Mouse (Mus musculus): ENCODE measurements around the gene Ucma.
"Not testable (repeated sequence)": the region's sequence is repeated elsewhere in the genome, so short reads cannot be mapped to it uniquely, and the experiment has no call there.

Gene Ucma

DNA sequence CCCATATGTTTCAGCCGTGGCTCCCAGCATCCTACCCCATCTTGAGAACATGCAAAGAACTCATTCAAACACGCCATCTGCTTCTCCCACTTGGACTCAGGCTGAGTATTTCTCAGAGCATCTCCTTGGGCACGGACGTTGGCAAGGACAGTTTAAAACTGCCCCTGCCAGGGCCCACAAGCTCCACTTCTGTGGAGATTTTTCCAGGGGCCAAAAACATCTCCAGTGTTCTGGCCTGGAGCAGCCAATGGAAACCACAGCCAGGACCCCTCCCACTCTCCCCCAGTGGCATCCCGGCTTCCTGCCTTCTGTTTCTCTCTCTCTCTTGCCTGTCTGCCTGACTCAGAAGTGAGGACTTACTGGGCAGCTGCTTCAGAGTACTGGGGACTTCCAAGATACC lies at the start of gene Ucma:
Gene Ucma (plus strand): TSS at position 316 of the 400 bp plus-strand sequence.
- no peak for DNase-seq (ENCODE audit: low spot score)

DNA sequence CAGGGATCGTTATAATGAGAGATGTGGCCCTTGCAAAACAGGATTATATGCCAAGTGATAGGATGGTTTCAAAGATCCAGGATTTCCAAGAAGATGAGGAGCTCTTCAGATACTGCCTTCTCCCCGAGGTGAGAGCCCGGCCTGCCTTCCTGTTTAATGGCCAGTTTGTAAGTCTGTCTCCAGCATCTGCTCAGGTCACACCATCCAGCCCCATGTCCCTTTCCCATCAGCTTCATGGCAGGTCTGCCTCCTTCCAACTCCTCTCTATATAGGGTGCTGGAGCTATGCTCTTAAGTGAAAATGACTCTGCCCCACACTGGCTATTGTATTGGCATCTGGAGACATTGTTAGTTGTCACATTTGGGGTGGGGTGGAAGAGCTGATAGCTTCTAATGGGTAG lies 48.5 kb upstream of the Ucma start:
- no peak for DNase-seq (ENCODE audit: low spot score)

DNA sequence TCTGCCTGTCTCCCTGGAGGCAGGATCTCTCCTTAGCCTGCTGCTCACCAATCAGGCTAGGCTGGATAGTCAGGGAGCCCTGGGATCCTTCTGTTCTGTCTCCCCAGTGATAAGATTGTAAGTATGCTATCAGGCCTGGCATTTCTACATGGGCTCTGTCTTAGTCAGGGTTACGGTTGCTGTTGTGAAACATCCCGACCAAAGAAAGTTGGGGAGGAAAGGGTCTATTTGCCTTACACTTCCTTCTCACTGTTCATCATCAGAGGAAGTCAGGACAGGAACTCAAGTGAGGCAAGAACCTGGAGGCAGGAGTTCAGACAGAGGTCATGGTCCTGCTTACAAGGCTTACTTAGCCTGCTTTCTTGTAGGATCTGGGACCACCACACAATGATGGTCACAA lies 46.7 kb upstream of the Ucma start:
- DNase-seq (ENCODE audit: low spot score): no peak

DNA sequence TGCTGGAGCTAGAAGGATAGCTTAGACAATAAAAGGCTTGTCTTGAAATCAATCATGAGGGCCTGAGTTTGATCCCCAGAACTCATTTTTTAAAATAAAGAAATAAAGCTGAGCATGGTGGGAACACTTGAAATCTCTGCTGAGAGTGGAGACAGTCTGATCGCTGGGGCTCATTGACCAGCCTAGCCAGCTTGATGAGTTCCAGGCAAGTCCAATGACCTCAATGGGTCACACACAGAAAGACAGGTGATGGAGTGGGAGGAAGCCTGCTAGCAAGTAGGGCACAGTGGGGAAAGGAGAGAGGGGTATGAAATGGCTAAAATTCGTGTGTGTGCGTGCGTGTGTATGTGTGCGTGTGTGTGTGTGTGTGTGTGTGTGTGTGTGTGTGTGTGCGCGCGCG lies 41.4 kb upstream of the Ucma start:
- DNase-seq (ENCODE audit: low spot score): no peak

DNA sequence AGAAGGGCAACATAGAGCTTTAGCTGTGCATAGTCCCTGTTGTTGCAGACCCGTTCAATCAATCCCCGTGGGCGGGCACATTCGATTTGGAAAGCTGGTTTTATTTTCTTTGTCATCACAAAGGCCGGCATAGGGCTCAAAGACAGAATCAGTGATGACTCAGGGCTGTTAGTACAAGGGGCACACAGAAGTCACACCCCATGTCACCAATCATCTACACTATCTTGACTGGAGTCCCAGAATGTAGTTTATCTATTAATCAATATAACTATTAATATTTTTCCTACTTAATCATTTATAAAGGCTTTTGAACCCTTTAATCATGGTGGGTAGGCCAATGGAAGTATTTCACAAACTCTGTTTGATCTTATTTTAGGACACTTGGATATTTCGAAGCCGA lies 38.0 kb upstream of the Ucma start:
- DNase-seq (ENCODE audit: low spot score): no peak

DNA sequence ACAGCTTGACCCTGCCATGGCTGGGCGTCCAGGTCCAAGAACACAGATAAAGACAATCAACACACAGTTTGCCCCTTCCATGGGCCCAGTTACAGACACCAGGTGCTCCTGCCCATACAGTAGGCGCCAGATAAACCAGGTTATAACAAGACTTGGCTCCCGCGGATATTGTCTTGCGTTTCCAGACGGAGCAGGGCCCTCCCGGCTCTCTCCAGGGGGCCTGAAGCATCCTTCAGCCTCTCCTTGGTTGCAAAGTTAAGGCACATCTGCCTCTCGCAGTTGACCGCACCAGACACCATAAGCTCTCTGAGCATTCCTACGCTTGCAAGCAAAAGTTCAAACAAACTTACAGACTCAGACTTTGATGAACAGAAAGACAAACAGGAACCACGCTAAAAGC lies 35.1 kb upstream of the Ucma start:
- DNase-seq (ENCODE audit: low spot score): no peak

DNA sequence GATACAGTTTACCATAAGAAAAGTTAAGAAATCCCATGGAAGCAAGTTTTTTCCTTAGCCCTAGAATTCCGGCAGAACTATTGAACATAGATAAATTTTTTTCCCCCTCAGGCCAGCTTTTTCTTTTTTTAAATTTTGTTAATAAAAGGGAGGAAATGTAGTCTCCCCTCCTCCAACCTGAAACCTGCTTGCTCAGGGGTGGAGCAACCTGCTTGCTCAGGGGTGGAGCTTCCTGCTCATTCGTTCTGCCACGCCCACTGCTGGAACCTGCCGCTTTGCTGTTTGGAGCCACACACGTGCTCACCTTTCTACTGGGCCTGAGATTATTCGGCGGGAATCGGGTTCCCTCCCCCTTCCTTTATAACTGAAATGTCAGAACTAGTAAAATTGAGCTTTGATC lies 26.2 kb upstream of the Ucma start:
- not testable (repeated sequence) for DNase-seq (ENCODE audit: low spot score)

DNA sequence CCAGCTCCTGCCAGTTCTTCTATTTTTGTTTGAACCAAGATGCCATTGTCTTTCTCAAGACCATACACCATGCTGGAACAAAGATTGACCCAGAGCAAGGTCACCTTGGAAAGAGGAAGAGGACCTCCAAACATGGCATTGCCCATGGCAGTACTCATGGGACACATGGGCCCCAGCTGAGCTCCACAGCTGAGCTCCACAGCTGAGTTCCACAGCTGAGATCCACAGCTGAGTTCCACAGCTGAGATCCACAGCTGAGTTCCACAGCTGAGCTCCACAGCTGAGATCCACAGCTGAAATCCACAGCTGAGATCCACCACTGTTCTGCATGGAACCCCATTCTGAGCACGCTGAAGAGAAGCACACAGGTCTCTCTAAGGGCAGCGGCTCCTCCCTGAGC lies 24.9 kb upstream of the Ucma start:
- no peak for DNase-seq (ENCODE audit: low spot score)

DNA sequence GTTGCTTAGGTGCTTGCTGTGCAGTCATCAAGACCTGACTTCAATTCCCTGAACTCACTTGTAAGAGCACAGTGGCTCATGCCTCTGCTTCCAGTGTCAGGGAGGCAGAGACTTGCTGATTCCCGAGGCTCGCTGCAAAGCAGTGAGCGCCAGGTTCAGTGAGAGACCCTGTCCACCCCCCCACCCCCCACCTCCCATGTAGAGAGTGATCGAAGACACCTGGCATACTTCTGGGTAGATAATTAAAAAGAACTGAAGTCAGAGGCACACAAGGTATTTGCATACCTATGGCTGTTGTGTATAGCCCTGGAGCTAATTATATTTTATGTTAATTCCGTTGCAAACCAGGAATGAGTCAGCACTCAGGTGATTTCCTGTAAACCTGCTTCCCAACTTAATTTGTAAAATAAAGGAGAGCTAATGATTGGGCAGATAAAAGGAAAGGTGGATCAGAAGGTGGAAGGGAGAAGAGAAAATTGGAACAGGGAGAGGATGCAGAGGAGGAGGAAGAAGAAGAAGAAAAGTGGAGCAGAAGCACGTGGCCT lies 21.6 kb upstream of the Ucma start:
- DNase-seq (ENCODE audit: low spot score): no peak

DNA sequence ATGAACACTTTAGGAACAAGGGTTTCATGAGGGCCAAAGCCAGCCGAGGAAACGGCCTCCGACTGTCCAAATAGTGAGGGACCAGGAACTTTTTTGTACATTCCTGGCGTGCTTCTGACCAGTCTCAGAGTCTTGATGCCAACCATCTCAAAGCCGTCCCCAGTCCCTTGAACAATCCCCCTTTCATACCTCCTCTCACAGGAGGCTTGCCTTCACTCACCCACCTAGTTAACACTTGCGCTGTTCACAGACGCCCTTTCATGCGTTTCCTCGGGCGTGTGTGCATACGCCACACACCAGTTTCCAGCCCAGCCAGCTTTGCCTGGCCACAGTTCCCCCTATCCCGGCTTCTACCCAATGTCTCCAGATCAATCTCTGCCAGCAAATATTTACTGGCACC lies 17.9 kb upstream of the Ucma start:
- no peak for DNase-seq (ENCODE audit: low spot score)

DNA sequence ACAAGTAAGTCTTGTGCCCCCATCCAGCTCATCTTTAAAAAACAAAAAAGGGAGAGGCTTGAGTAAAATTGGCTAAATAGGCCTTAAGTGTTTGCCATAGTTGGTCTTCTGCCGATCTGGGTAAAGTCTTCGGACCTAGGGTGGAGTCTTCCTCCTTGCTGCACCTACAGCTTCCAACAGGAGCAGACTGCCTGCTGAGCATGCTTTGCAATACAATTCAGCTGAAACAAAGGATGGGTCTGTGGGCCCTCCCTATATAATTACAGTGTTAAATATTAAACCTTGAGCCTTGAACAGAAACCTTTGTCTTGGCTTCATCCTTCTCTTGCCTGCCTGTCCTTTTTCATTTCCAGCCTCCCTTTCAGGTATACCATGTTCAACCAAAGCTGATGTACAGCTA lies 8.1 kb upstream of the Ucma start:
- no peak for DNase-seq (ENCODE audit: low spot score)

DNA sequence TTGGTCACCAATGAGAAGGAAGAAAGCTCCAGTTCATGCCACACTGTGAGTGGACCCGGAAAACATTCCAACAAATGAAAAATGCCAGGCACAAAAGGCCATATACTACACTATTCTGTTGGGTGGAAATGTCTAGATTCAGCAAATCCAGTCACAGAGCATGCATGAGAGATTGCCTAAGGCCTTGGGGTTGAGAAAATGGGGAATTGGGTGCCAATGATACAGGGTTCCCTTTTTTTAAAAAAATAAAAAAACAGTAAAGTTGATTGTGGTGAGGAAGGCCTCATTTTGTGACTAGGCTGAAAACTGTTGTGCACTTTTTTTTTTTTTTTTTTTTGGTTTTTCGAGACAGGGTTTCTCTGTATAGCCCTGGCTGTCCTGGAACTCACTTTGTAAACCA lies 6.8 kb upstream of the Ucma start:
- DNase-seq (ENCODE audit: low spot score): no peak

DNA sequence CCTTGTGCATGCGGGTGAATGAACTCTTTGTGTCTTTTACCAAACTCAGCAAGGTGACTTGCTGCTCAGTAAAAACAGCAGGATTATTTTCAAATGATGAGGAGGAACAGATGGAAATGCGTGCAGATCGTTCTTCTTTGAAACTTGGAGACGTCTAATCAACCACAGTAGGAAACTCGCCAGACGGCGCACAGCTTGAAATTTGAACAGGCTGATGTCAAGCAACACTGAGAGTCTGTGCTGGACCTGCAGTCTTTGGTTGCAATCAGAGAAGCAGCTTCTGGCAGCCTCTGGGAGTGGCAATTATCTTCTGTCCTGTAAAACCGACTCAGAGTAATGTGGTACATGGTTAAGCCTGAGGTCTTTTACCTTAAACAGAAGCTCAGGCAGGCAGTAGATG lies 2.2 kb downstream of the Ucma start:
- no peak for DNase-seq (ENCODE audit: low spot score)

DNA sequence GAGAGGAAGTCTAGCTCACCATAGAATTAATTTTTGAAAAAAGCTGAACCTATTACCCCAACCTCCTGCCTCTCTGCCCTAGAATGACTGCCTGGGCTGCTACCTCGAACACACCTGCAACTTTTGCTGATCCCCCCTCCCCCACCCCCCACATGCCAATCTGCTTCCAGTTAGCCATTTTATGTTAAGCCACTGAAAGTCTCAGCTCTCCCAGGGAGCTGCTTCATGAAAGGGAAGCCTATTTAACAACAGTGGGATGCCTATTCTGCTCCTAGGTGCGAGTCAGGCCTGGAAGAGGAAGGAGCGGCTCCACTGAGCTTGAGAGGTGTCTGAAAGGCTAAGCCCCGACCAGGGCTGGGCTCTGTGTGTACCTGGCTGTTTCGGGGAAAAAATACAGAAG lies 8.1 kb downstream of the Ucma start:
- no peak for DNase-seq (ENCODE audit: low spot score)

DNA sequence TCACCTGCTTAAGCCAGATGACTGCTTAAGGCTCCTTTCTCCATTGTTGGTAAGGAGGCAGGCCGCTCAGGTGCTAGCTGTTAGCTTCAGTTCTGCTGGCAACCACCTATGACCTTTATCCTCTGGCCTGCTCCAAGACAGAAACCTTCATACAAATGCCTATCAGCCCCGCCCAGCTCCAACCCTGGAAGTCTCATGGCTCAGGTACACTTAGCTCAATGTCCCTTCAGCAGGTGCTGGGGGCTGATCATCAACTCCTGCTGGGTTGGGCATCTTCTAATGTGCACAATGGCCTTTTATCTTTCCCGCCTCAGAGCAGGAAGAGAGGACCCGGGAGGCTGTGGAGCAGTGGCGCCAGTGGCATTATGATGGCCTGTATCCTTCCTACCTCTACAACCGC lies 9.1 kb downstream of the Ucma start:
- no peak for DNase-seq (ENCODE audit: low spot score)

DNA sequence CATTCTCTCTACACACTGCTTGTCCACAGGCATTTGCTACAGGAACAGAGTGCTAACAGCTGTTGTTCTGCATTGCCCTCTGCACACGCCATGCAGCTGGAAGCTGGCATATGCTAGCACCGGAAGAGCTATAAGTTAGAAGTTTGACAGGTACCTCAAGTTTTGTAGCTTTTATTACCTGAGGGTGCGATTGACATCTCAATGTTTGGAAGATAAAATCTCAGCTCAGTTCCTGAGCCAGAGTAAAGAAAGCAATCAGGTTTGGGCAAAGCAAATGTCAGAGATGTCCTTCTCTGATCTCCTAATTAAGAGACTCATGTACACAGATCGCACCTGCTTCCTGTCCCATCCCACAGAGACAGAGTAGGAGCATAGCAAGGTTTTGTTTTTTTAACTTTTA lies 10.9 kb downstream of the Ucma start:
- DNase-seq (ENCODE audit: low spot score): no peak

DNA sequence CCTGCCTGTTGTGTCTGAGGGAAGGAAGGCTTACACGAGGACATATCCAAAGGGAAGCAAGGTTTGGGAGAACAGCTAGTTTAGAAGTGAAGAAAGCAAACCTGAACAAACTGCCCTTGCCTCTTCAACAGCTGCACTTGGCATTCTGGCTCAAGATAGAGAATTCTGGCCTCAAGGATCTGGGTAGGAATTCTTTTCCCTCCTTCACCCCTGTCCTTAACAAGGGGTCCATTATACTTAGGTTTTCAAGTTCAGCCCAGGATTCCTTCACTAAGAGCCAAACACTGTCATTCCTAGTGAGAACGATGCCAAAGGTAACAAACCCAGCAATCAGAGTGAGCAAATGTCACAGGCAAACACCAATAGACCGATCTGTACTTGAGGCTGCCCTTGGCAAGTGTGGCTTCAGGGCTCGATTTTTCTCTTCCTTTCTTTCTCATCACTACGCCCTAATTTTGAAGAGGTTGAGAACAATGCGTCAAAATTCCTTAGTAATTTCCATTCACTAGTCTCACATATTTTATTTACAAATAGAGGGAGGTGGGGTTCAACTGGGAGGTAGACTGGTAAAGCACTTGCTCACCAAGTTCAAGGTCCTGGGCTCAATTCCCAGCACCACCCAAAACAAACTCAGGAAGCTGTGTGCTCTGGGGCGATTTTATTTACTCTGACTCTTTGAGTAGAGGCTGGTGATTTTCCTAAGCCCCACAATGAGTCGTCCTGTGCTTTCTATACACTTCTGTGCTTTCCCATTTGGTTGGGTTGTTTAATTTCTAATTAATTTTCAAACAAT lies 11.7 kb downstream of the Ucma start:
- DNase-seq (ENCODE audit: low spot score): no peak

DNA sequence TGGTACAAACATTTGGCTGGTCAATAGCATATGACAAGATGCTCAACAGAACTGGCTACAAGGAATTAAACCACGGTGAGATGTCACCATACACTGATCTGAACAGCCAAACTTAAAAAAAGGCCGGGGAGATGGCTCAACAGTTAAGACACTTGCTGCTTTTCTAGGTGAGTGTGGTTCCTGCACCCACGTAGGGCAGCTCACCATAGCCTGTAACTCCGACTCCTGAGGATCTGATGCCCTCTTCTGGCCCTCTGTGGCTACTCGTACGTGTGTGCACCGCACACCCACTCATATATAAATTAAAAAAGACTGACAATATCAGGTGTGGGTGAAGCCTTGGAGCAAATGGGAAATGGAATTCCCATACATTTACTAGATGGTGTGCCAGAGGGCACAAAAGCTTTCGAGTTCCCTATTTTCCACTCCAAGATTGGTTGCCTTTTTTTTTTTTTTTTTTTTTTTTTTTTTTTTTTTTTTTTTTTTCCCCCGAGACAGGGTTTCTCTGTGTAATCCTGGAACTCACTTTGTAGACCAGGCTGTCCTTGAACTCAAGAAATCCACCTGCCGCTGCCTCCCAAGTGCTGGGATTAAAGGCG lies 13.0 kb downstream of the Ucma start:
- DNase-seq (ENCODE audit: low spot score): no peak

DNA sequence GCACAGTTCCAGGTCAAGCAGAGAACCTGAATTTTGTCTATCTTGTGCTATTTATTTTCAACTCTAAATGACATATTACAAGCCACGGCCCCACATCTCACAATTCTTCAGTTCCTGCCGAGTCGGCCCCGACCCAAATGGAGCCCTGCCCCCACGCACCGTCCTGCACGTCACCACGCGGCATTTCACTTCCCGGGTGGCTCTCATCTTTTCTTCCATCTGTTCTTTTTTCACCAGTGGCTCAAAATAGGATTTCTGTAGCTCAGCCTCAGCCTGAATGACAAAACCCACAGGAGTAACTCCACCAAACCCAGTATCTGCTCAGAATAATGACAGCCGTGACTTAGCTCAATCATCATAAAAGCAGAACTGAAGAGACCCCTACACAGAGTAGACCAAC lies 17.7 kb downstream of the Ucma start:
- DNase-seq (ENCODE audit: low spot score): no peak

DNA sequence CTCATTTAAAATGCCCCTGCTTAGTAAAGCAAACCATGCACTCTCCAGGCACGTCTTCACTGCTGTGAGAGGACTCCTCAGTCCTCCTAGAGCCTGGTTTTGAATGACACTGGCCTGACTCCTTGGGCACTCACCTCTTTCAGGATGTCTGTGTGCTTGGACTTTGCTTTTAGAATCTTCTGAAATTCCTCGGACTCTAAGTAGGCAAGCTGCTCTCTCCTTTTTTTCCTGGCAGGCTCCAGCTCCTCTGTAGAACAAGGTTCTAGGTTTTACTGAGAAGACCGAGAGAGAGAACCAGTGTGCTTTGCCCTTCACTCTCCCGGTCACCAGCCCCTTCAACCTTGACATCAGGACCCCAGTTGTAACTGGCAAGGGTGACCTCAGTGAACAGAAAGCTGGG lies 18.5 kb downstream of the Ucma start:
- no peak for DNase-seq (ENCODE audit: low spot score)

DNA sequence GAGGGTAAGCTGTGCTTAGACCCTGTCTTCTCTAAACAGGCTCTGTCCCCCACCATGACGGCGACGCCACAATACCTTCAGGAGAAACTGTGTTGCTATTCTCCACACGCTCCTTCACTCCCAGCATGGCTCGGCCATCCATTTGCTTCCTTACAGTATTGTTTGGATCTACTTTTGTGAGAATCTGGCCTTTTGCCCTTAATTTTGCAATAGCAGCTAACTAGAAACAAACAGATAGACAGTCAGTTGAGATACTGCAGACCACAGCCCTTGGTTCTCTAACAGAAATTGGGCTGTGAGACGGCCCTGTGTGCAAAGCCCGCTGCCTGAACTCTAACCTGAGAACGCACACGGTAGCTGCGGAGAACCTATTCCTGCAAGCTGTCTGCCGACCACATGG lies 19.7 kb downstream of the Ucma start:
- DNase-seq (ENCODE audit: low spot score): no peak

DNA sequence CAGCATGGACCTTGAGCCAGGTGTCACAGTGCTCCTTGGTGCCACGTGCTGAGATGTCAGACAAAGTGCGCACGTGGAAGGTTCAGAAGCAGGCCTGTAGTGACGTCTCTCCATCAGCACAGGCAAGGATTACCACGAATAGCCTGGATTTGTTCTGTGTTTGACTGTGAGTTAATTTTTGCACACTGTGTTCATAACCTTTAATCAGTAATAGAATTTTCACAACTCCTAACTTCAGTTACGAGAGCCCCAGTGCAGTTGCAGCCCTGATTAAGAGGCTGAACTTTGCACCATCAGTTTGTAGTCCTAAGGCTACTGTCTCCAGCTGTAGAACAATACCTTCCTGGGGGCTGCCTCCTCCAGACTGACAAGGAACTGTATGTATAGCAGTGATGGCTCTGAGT lies 20.5 kb downstream of the Ucma start:
- no peak for DNase-seq (ENCODE audit: low spot score)

DNA sequence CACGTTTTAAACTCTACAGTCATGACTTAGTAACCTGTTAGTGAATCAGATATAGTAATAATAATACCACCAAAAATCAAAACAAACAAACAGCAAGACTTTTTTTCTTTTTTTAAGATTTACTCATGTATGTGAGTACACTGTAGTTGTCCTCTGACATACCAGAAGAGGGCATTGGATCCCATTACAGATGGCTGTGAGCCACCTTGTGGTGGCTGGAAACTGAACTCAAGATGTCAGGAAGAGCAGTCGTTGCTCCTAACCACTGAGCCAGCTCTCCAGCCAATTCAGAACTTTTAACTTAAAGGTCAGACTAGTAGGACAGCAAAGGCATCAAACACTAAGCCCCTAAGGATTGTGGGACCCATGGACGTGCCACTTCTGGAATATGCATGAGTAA lies 23.0 kb downstream of the Ucma start:
- DNase-seq (ENCODE audit: low spot score): no peak

DNA sequence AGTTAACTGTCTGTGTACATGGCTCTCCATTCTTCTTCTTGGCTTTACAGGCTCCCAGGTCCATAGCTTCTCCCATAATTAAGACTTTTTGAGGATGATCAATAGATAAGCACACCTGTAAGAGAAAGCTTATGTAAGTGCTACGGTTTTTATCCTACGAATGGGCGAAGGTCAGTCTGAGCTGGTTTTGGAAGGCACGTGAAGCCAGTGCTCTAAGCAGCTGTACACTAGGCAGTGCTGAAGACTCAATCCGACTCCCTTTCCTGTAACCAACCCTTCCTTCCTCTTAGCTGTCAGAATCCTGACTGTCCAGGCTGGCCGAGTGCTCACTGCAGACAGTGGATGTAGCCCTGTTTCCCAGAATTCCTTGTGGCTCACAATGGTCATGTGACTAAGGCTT lies 25.3 kb downstream of the Ucma start:
- DNase-seq (ENCODE audit: low spot score): no peak
